Mouse (Mus musculus) forebrain, embryonic 11.5 days (tissue): ENCODE results near the gene Sympk. TPM values are rescaled to one million over a fixed set of nuclear protein-coding genes. Genes with fewer than 3 reads are reported as not detected.

Source experiments
- ATAC-seq: fragments of 200-750 bp; cut with Nextera tagmentation; replicated peaks from 2 replicates; pipeline ENCODE4 v1.8.0; 2017; ENCODE audit warnings: moderate TSS enrichment; ENCODE audit not compliant: low FRiP score
- DNase-seq: peaks from one replicate; pipeline ENCODE4 v3.0.0-alpha.2; 2017; ENCODE audit warnings: low spot score
- H3K27ac ChIP-seq: fragments of 300-500 bp; sonication (generic); 2 replicates; pipeline ENCODE4 v1.5.1; 2014; ENCODE audit warnings: low read depth, low read length
- H3K27me3 ChIP-seq: fragments of 300-500 bp; sonication (generic); 2 replicates; pipeline ENCODE4 v1.6.1; 2014; ENCODE audit warnings: mild to moderate bottlenecking, low read length, mixed read lengths; ENCODE audit not compliant: control insufficient read depth, insufficient read depth
- H3K36me3 ChIP-seq: fragments of 300-500 bp; sonication (generic); 2 replicates; pipeline ENCODE4 v1.6.1; 2014; ENCODE audit warnings: mild to moderate bottlenecking, low read length, moderate library complexity, mixed read lengths; ENCODE audit not compliant: control insufficient read depth, insufficient read depth
- H3K4me1 ChIP-seq: fragments of 300-500 bp; sonication (generic); replicated peaks from 2 replicates; pipeline ENCODE4 v1.6.1; 2014; ENCODE audit warnings: low read length, mixed read lengths; ENCODE audit not compliant: control insufficient read depth, insufficient read depth
- H3K4me2 ChIP-seq: fragments of 300-500 bp; sonication (generic); 2 replicates; pipeline ENCODE4 v1.6.1; 2014; ENCODE audit warnings: low read depth, mild to moderate bottlenecking, low read length, moderate library complexity, mixed read lengths; ENCODE audit not compliant: severe bottlenecking
- H3K4me3 ChIP-seq: fragments of 300-500 bp; sonication (generic); 2 replicates; pipeline ENCODE4 v1.5.1; 2014; ENCODE audit warnings: low read depth, low read length
- H3K9ac ChIP-seq: fragments of 300-500 bp; sonication (generic); 2 replicates; pipeline ENCODE4 v1.6.1; 2014; ENCODE audit warnings: low read length
- H3K9me3 ChIP-seq: fragments of 300-500 bp; sonication (generic); 2 replicates; pipeline ENCODE4 v1.6.1; 2016; ENCODE audit warnings: low read length, mixed read lengths; ENCODE audit not compliant: control insufficient read depth
- WGBS: fragments of 180-500 bp; shearing (Covaris S2); extraction: QIAGEN DNeasy Blood & Tissue Kit; methylation state at CpG from one replicate; pipeline ENCODE4 v1.1.7; 2014; 5-methylcytosine and 5-hydroxymethylcytosine counted together
- polyA plus RNA-seq: library from polyadenylated mRNA; unstranded; fragments of >200 nt; fragmentation: Nextera tagmentation; extraction: Ambion mirVana; gene quantifications from 2 replicates; pipeline ENCODE4 v1.2.1, GENCODE M21; 2014

Gene Sympk
- polyA plus RNA-seq, 1 experiment from 2014 or later: 31.0 TPM

DNA sequence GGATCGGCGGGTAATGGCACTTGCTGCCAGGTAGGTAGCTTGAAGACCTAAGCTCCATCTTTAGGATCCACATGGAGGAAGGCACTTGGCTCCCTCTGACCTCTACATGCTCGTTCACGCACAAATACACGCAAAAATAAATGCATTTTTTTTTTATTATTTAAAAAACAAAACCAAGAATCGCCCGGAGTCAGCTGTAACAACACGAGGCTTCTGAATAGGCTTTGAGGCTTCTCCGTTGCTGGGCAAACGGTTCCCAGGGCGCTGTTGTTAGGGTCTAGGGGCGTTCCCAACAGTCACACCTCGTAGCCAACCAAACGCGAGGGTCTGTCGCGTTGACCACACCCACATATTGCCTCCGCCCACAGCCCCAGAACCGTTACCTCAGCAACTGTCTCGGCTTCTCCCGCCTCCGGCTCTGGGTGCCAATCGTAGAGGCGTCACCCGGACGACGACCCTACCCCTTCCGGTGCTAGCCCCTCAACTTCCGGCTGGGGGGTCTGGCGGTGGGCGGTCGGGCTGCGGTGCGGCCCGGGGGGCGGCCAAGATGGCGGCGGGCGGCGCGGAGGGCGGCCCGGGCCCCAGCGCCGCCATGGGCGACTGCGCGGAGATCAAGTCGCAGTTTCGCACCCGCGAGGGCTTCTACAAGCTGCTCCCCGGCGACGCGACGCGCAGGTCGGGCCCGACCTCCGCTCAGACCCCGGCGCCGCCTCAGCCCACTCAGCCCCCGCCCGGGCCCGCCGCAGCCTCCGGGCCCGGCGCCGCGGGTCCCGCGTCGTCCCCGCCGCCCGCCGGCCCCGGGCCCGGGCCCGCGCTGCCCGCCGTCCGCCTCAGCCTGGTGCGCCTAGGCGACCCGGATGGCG is 51.8 kb downstream of the Sympk start, which contains the start of gene Dmwd:
Gene Dmwd, plus strand, starts transcription at position 505 of the 863 bp plus-strand sequence.
- peak within 1 kb of the TSS; percentile 97 for H3K4me2 ChIP-seq
- peak; percentile 99 for DNase-seq
- peak; percentile 99 for ATAC-seq
- WGBS: 1% methylated on average over 77 of the region's 91 CpGs
- H3K9me3 ChIP-seq: no peaks in the 10 kb centered on the region
- H3K4me1 ChIP-seq: peaks cover 10% of the 10 kb centered on the region; the same call in 1 of the 2 replicates
- H3K27me3 ChIP-seq: no peaks in the 10 kb centered on the region
- H3K36me3 ChIP-seq: peaks cover 17% of the 10 kb centered on the region
- H3K27ac ChIP-seq: peak within 1 kb of the TSS; percentile 57
- H3K9ac ChIP-seq: peak within 1 kb of the TSS; percentile 99
- peak within 1 kb of the TSS; percentile 100 for H3K4me3 ChIP-seq

DNA sequence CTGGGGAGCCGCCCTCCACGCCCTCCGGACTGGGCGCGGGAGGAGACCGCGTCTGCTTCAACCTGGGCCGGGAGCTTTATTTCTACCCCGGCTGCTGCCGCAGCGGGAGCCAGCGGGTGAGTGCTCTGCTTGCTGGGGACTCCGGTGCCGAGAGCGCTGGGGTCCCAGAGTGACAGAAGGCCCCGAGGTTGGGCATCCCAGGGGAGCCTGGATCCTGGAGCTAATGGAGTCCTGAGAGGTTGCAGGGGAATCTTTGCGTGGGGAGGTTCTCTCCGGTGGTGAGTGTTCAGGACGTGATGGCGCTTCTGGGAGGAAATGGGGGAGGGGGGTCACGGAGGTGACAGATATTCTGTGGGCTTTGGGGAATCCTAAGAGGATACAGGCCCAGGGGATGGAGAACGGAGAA is 52.4 kb downstream of the Sympk start:
- WGBS: under 1% methylated on average over 22 of the region's 22 CpGs
- Histone ChIP-seq H3K27ac (peak overlapping the region; percentile 57), H3K27me3 (no peaks in the 10 kb centered on the region), H3K4me1 (peaks cover 10% of the 10 kb centered on the region; the same call in 1 of the 2 replicates), H3K36me3 (peaks cover 17% of the 10 kb centered on the region), H3K9ac (peak overlapping the region; percentile 99), H3K9me3 (no peaks in the 10 kb centered on the region), H3K4me2 (peak overlapping the region; percentile 97), H3K4me3 (peak overlapping the region; percentile 100)
- DNase-seq (peak; percentile 59), ATAC-seq (no peak)

DNA sequence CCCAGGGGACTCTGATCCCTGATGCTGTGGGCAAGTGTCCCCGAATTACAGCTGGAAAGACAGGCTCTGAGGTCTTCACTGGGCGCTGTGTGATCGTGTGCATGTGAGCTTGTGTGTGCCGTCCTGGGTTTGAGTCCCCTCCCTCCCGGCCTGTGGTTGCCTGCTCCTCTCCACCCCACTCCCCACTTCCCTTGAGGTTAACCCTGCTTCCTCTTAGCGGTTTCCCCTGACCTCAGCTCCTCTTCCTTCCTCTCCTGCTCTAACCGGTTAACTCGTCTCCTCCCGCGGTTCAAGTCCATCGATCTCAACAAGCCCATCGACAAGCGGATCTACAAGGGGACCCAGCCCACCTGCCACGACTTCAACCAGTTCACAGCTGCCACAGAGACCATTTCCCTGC is 53.6 kb downstream of the Sympk start:
- H3K4me2 ChIP-seq: peak overlapping the region; percentile 97; the same call in 1 of the 2 replicates
- peak overlapping the region; percentile 100 for H3K4me3 ChIP-seq
- DNase-seq (peak; percentile 49), ATAC-seq (no peak)
- peak overlapping the region; percentile 99 for H3K9ac ChIP-seq
- H3K27me3 ChIP-seq: no peaks in the 10 kb centered on the region
- H3K4me1 ChIP-seq: peaks cover 10% of the 10 kb centered on the region; the same call in 1 of the 2 replicates
- H3K9me3 ChIP-seq: no peaks in the 10 kb centered on the region
- peaks cover 19% of the 10 kb centered on the region for H3K36me3 ChIP-seq
- WGBS: 83% methylated on average over 14 of the region's 14 CpGs
- H3K27ac ChIP-seq: no peak overlapping the region

DNA sequence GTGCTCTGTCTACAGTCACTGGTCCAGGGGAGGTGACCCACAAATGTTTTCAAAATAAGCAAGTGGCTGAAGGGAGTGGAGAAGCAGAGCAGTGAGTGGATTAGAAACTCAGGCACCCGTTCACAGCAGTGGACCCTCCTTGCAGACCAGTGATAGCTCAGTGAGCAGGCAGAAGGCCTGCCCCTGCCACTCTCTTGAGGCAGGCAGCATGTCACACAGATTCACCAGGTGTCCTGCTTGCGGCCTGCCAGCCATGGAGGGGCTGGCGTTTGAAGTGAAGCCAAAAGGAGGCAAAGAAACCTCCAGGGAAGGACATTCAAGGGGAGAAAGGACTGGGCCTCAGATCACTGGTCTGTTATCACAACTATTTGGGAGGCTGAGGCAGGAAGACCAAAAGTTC is 54.6 kb downstream of the Sympk start:
- DNase-seq: no peak
- no peak for ATAC-seq
- Histone ChIP-seq H3K27ac (no peak overlapping the region), H3K36me3 (peaks cover 19% of the 10 kb centered on the region), H3K9ac (no peak overlapping the region), H3K4me1 (peaks cover 10% of the 10 kb centered on the region; the same call in 1 of the 2 replicates), H3K9me3 (no peaks in the 10 kb centered on the region), H3K27me3 (no peaks in the 10 kb centered on the region), H3K4me2 (no peak overlapping the region), H3K4me3 (no peak overlapping the region)
- WGBS: 84% methylated on average over 3 of the region's 3 CpGs

DNA sequence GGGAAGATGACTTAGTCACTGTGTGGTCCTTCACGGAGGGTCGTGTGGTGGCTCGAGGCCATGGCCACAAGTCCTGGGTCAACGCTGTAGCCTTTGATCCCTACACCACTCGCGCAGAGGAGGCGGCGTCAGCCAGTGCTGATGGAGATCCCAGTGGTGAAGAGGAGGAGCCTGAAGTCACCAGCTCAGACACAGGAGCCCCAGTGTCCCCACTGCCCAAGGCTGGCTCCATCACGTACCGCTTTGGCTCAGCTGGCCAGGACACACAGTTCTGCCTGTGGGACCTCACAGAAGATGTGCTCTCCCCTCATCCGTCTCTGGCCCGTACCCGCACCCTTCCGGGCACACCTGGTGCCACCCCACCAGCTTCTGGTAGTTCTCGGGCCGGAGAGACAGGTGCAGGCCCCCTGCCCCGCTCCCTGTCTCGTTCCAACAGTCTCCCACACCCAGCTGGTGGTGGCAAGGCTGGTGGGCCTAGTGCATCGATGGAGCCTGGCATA is 56.3 kb downstream of the Sympk start:
- no peaks in the 10 kb centered on the region for H3K9me3 ChIP-seq
- H3K4me2 ChIP-seq: no peak overlapping the region
- no peak for ATAC-seq
- no peak overlapping the region for H3K4me3 ChIP-seq
- no peak overlapping the region for H3K9ac ChIP-seq
- peak; percentile 47 for DNase-seq
- 91% methylated on average over 19 of the region's 19 CpGs for WGBS
- H3K36me3 ChIP-seq: peaks cover 19% of the 10 kb centered on the region
- peaks cover 14% of the 10 kb centered on the region for H3K4me1 ChIP-seq
- no peaks in the 10 kb centered on the region for H3K27me3 ChIP-seq
- no peak overlapping the region for H3K27ac ChIP-seq

DNA sequence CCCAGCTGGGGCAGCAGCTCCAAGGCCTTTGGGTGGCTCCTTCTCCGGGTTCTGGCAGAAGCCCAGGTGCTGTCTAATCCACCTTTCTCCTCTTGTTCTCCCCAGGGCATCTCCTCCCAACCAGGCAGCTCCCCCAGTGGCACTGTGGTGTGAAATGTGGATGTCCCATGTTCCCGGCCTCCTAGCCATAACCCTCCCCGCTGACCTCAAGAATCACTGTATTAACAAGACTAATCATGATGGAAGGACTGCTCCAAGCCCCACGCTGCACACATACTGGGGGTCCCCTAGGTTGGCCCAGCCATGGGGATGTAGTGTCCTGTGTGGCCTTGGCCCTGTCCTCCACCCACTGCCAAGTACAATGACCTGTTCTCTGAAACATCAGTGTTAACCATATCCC is 58.0 kb downstream of the Sympk start:
- no peak overlapping the region for H3K4me3 ChIP-seq
- peaks cover 19% of the 10 kb centered on the region for H3K36me3 ChIP-seq

DNA sequence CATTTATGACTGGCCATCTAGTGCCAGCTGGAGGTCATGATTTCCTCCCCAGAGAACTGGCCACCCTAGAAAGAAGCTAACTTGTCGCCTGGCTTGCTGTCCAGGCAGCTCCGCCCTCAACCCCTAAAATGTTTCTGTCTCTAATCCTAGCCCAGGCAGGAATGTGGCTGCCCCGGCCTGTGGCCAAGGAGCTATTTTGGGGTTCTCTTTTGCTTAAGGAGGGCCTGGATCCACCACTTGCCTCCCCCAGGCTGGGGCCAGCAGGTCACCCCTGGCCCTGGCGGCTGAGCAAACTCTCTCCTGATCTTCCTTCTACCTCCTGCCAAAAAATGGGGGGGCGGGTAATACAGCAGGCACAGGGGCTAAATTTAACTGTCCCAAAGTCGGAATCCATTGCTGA is 58.9 kb downstream of the Sympk start:
- H3K9me3 ChIP-seq: no peaks in the 10 kb centered on the region
- no peak overlapping the region for H3K4me2 ChIP-seq
- H3K4me1 ChIP-seq: peaks cover 7% of the 10 kb centered on the region
- no peak overlapping the region for H3K4me3 ChIP-seq
- no peak for DNase-seq
- ATAC-seq: no peak
- no peaks in the 10 kb centered on the region for H3K27me3 ChIP-seq
- WGBS: 64% methylated on average over 6 of the region's 6 CpGs
- peaks cover 16% of the 10 kb centered on the region for H3K36me3 ChIP-seq
- H3K9ac ChIP-seq: no peak overlapping the region; the same call in 1 of the 2 replicates
- H3K27ac ChIP-seq: no peak overlapping the region

More for the DNA sequence above, 58.0 kb downstream of the Sympk start:
- no peak for ATAC-seq
- Histone ChIP-seq H3K27ac (no peak overlapping the region), H3K4me1 (peaks cover 9% of the 10 kb centered on the region), H3K9ac (no peak overlapping the region), H3K9me3 (no peaks in the 10 kb centered on the region), H3K27me3 (no peaks in the 10 kb centered on the region), H3K4me2 (no peak overlapping the region)
- DNase-seq: no peak
- 85% methylated on average over 4 of the region's 4 CpGs for WGBS

DNA sequence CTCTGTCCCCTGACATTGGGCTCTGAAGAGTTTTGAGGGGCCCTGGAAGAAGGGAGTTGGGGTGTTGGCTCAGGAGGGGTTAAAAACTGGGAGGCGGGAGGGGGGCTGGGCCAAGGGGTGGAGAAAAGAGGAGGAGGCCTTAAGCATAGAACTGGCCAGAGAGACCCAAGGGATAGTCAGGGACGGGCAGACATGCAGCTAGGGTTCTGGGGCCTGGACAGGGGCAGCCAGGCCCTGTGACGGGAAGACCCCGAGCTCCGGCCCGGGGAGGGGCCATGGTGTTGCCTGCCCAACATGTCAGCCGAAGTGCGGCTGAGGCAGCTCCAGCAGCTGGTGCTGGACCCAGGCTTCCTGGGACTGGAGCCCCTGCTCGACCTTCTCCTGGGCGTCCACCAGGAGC is 59.5 kb downstream of the Sympk start, which contains the start of gene Dmpk:
Gene Dmpk, plus strand, starts transcription at position 149 of the 400 bp plus-strand sequence.
- no peak for ATAC-seq
- H3K4me1 ChIP-seq: peaks cover 7% of the 10 kb centered on the region
- no peak within 1 kb of the TSS; the same call in 1 of the 2 replicates for H3K9ac ChIP-seq

More for the DNA sequence above, 59.5 kb downstream of the Sympk start, which contains the start of gene Dmpk:
- no peak within 1 kb of the TSS for H3K4me3 ChIP-seq
- DNase-seq: no peak
- no peaks in the 10 kb centered on the region for H3K9me3 ChIP-seq
- peaks cover 12% of the 10 kb centered on the region for H3K36me3 ChIP-seq
- H3K27ac ChIP-seq: no peak within 1 kb of the TSS
- no peak within 1 kb of the TSS for H3K4me2 ChIP-seq
- no peaks in the 10 kb centered on the region for H3K27me3 ChIP-seq
- 49% methylated on average over 10 of the region's 10 CpGs for WGBS
